Mouse (Mus musculus) MEL (cell line): ENCODE measurements around the gene Acaa1b.

Source experiments
- BHLHE40 ChIP-seq: IDR thresholded peaks from 2 replicates; pipeline ENCODE4 v1.6.1; 2012; ENCODE audit warnings: low read depth, mild to moderate bottlenecking, inconsistent platforms, low read length, improper control_type of control experiment, borderline replicate concordance
- CHD1 ChIP-seq: IDR thresholded peaks from 2 replicates; pipeline ENCODE4 v1.6.1; 2012; ENCODE audit warnings: low read depth, mild to moderate bottlenecking, inconsistent platforms, low read length, improper control_type of control experiment
- CTCF ChIP-seq, 3 experiments: IDR thresholded peaks in 2 of 3; conservative IDR thresholded peaks in 1 of 3; 2 replicates each; pipeline ENCODE4 v1.5.1; 2011 to 2012; ENCODE audit warnings: low read length in 3 of 3, low read depth in 2 of 3, mild to moderate bottlenecking in 2 of 3, improper control_type of control experiment in 1 of 3, inconsistent platforms in 1 of 3, mixed read lengths in 1 of 3, moderate library complexity in 1 of 3; ENCODE audit not compliant: control insufficient read depth in 1 of 3, insufficient read depth in 1 of 3, poor library complexity in 1 of 3, severe bottlenecking in 1 of 3
- ELF1 ChIP-seq: IDR thresholded peaks from 2 replicates; pipeline ENCODE4 v1.6.1; 2014; ENCODE audit warnings: low read depth, mild to moderate bottlenecking, inconsistent platforms, low read length, improper control_type of control experiment, moderate library complexity
- POLR2A ChIP-seq, 2 experiments: IDR thresholded peaks; 2 replicates each; pipeline ENCODE4 v1.6.1; 2011 to 2012; ENCODE audit warnings: low read length in 2 of 2, mild to moderate bottlenecking in 2 of 2, control low read depth in 1 of 2, improper control_type of control experiment in 1 of 2, low read depth in 1 of 2, moderate library complexity in 1 of 2; ENCODE audit not compliant: control insufficient read depth in 1 of 2, insufficient read depth in 1 of 2, poor library complexity in 1 of 2

- TF ChIP-seq ELF1 (0 out of 2 replicates have a peak, but pooled peaks have one; percentile 15), CHD1 (no peak), BHLHE40 (no peak), CTCF (IDR thresholded peaks at IDR 0.05 in 2 of 3, conservative IDR thresholded peaks at IDR 0.05 in 1 of 3; ENCODE audit: control insufficient read depth in 1 of 3, insufficient read depth in 1 of 3, low read depth in 2 of 3, low read length in 3 of 3, poor library complexity in 1 of 3, severe bottlenecking in 1 of 3) (no peak; a peak in 1 of 6 replicates), POLR2A (IDR thresholded peaks at IDR 0.05; ENCODE audit: control insufficient read depth in 1 of 2, insufficient read depth in 1 of 2, low read depth in 1 of 2, low read length in 2 of 2, poor library complexity in 1 of 2) (no peak)
These were observed 22.4 kb upstream of the Acaa1b start for GRCm38 (mm10) chr9:119179292-119179691.
